Mouse (Mus musculus): ENCODE measurements around the gene Emsy.

The Emsy gene

DNA sequence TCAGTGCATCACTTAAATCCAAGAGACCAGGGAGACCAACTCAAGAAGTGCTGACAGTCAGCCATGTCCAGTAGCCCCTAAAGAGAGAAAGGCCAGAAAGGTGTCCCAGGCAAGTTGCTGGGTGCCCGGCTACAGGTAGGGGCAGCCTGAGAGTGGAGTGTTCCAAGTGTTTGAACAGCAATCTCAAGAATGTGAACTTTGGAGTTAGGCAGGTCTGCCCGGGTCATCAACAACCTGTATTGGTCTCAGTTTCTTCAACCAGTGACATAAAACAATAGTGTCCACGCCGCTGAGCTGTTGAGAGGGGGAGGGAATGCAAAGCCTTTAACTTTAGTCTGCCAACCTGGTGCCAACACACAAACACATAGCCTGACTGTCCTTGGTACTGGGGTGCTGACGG lies 115.0 kb downstream of the Emsy start:
- no peak for DNase-seq

GRCm38 (mm10) chr7:98540879-98541278 lies 115.7 kb downstream of the Emsy start:
- no peak for DNase-seq

DNA sequence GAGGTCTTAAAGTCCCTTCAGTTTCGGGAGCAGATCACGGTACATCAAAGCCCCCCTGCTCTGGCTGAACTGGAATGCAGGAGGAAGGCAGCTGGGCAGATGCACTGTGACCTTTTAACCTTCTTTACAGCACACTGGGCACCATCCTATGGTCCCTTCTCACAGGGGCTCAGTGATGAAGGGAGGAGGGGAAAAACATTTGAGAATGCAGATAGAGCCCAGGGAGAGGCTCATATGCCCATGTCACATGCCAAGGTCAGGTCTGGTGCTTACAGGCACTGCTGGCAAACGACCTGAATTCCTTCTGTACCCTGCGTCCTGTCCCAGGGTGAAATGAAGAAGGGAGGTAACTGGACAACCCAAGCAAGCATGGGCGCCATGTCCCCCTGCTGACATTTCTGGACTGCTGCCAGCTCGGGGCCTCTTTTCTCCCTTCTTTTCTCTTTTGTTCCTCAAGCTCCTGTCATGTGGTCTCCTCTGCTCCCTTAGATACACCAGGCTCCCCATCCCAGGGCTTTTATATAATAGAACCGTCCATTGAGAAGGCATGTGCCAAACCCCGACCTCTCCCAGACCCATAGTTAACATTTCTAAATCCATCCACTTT lies 118.5 kb downstream of the Emsy start:
- peak in 1 of 2 experiments; percentile 23 for DNase-seq

DNA sequence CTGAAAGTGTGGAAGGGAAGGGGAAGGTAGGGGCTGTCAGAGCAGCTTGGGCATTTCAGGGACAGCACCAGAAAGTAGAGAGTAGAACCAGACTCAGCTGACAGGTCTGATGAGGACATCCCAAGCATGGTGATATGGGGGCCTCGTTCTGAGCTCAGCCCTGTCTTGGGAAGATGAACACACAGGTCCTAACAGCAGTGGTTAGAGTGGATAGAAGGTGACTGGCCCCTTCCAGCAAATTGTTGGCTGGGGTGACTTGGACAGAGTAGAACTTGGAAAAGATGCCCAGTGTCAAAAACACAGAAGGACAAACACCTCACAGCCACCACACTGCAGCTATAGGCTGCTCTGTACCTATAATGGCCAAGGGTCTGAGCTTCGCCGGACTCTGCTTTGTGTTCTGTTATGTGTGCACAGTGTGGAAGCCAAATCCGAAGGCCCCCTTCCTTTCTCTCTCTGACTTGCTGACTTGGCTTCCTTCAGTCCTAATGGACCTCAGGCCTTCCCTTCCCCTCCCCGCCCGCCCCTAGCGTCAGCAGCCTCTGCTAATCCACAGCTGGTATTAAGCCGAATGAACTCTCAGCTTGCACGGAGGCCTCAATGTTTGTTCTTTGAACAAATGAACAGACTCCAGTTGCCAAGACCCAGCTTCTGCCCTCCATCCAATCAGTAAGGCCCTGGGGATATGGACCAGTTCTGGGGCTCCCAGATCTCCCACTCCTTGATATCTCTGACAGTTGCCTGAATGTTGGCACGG lies 119.2 kb downstream of the Emsy start:
- no peak for DNase-seq

All from cerebellum, postnatal 14 days (tissue).